Mouse (Mus musculus): ENCODE data around the gene Cst8. TPM values are rescaled to one million over a fixed set of nuclear protein-coding genes. Genes with fewer than 3 reads are reported as not detected.

Cst8 gene
- total RNA-seq, 1 experiment, result not detected

DNA sequence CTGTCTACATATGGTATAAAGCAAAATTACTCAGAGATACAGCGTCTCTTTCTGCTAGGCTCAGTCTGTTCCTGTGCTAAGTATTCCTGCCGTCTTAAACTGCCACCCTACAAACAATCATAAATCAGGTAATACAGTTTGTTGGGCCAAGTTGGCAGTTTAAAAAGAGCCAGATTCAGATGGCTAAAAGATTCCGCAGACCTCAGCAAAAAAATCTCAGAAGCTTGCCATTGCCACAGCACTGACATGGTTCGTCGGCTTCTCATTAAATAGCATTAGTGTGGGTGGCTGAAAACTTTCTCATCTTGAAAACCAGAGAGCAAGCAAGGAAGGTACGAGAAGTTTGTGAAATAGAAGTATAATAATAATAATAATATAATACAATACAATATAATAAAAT lies 8.1 kb downstream of the Cst8 start:
- Histone ChIP-seq H3K9me3 (ENCODE audit: control insufficient read depth, insufficient read depth, low read depth, low read length) (no peaks in the 10 kb centered on the region), H3K4me3 (ENCODE audit: insufficient read depth in 1 of 2, low read depth in 1 of 2, low read length in 2 of 2, poor library complexity in 1 of 2, severe bottlenecking in 1 of 2) (no peak overlapping the region), H3K4me1 (ENCODE audit: control insufficient read depth in 2 of 2, insufficient read depth in 2 of 2, low read length in 2 of 2, poor library complexity in 1 of 2) (no peaks in the 10 kb centered on the region), H3K36me3 (ENCODE audit: control insufficient read depth, insufficient read depth, low read length, poor library complexity, severe bottlenecking) (no peaks in the 10 kb centered on the region), H3K9ac (ENCODE audit: insufficient read depth, low read depth, low read length, poor library complexity, severe bottlenecking) (no peak overlapping the region), H3K27ac (ENCODE audit: insufficient read depth, low read depth, low read length, poor library complexity, severe bottlenecking) (no peak overlapping the region)
- no peak for DNase-seq (ENCODE audit: low read depth, low spot score)
- in situ Hi-C loops (cut with MboI; ENCODE audit: low sequenced_read_pairs in 2 of 2, unreplicated experiment in 2 of 2), result no loop called here
- no peak for TF ChIP-seq CHD2 (IDR thresholded peaks at IDR 0.05; ENCODE audit: low read depth, low read length)
- TF ChIP-seq MAFK (IDR thresholded peaks at IDR 0.05; ENCODE audit: insufficient read depth, low read depth, low read length), result 0 out of 2 replicates have a peak, but pooled peaks have one; percentile 38
- TF ChIP-seq HCFC1 (IDR thresholded peaks at IDR 0.05; ENCODE audit: borderline replicate concordance, insufficient read depth, low read length), result no peak
- no peak for TF ChIP-seq ZNF384 (IDR thresholded peaks at IDR 0.05; ENCODE audit: low read depth, low read length)

DNA sequence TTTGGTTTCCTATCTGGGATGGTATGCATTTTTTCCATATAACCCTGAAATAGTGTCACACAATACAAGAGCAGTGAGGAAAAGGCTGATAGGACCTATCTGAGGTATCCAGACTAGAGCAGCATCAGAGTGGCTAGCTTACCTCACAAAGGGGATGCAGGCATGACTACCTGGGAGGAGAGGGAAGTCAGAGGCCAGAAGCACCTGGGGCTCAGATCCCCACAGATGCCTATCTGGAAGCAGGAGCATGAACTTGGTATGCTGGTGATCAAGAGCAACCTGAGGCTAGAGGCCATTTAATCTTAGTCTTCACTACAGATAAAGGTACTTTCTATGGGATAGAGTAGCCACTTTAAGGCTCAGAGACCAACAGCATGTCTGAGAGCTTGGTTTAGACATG lies 21.3 kb downstream of the Cst8 start, which contains the start of gene Cst13:
TSS of gene Cst13 (plus strand) at position 173 of the 400 bp plus-strand sequence.
- DNase-seq (ENCODE audit: low read depth, low spot score), result no peak
- no peak within 1 kb of the TSS for H3K27ac ChIP-seq (ENCODE audit: insufficient read depth, low read depth, low read length, poor library complexity, severe bottlenecking)
- TF ChIP-seq HCFC1 (IDR thresholded peaks at IDR 0.05; ENCODE audit: borderline replicate concordance, insufficient read depth, low read length), result no peak
- no peak for TF ChIP-seq ZC3H11A (IDR thresholded peaks at IDR 0.05; ENCODE audit: borderline replicate concordance, low read depth, low read length)
- no peak for TF ChIP-seq MAFK (IDR thresholded peaks at IDR 0.05; ENCODE audit: insufficient read depth, low read depth, low read length)
- no peak for TF ChIP-seq CHD2 (IDR thresholded peaks at IDR 0.05; ENCODE audit: low read depth, low read length)
- TF ChIP-seq ZNF384 (IDR thresholded peaks at IDR 0.05; ENCODE audit: low read depth, low read length), result no peak
- H3K4me3 ChIP-seq (ENCODE audit: insufficient read depth in 1 of 2, low read depth in 1 of 2, low read length in 2 of 2, poor library complexity in 1 of 2, severe bottlenecking in 1 of 2), result no peak within 1 kb of the TSS
- no peaks in the 10 kb centered on the region; a peak in 1 of 4 replicates for H3K4me1 ChIP-seq (ENCODE audit: control insufficient read depth in 2 of 2, insufficient read depth in 2 of 2, low read length in 2 of 2, poor library complexity in 1 of 2)
- H3K9ac ChIP-seq (ENCODE audit: insufficient read depth, low read depth, low read length, poor library complexity, severe bottlenecking), result no peak within 1 kb of the TSS
- in situ Hi-C loops (cut with MboI; ENCODE audit: low sequenced_read_pairs in 2 of 2, unreplicated experiment in 2 of 2), result no loop called here
- no peaks in the 10 kb centered on the region for H3K36me3 ChIP-seq (ENCODE audit: control insufficient read depth, insufficient read depth, low read length, poor library complexity, severe bottlenecking)
- no peaks in the 10 kb centered on the region for H3K9me3 ChIP-seq (ENCODE audit: control insufficient read depth, insufficient read depth, low read depth, low read length)

- peaks cover 0 to 5% of the 10 kb centered on the region in 2 experiments; a peak in 1 of 4 replicates for H3K4me1 ChIP-seq (ENCODE audit: control insufficient read depth in 2 of 2, insufficient read depth in 2 of 2, low read length in 2 of 2, poor library complexity in 1 of 2)
- TF ChIP-seq ZC3H11A (IDR thresholded peaks at IDR 0.05; ENCODE audit: borderline replicate concordance, low read depth, low read length) (no peak), ZNF384 (IDR thresholded peaks at IDR 0.05; ENCODE audit: low read depth, low read length) (no peak), CHD2 (IDR thresholded peaks at IDR 0.05; ENCODE audit: low read depth, low read length) (no peak), MAFK (IDR thresholded peaks at IDR 0.05; ENCODE audit: insufficient read depth, low read depth, low read length) (no peak), HCFC1 (IDR thresholded peaks at IDR 0.05; ENCODE audit: borderline replicate concordance, insufficient read depth, low read length) (no peak)
- H3K27ac ChIP-seq (ENCODE audit: insufficient read depth, low read depth, low read length, poor library complexity, severe bottlenecking), result no peak overlapping the region
- H3K9ac ChIP-seq (ENCODE audit: insufficient read depth, low read depth, low read length, poor library complexity, severe bottlenecking), result no peak overlapping the region; the same call in 1 of the 2 replicates
- in situ Hi-C loops (cut with MboI; ENCODE audit: low sequenced_read_pairs in 2 of 2, unreplicated experiment in 2 of 2), result no loop called here
- DNase-seq (ENCODE audit: low read depth, low spot score), result no peak
- H3K9me3 ChIP-seq (ENCODE audit: control insufficient read depth, insufficient read depth, low read depth, low read length), result no peaks in the 10 kb centered on the region
- H3K4me3 ChIP-seq (ENCODE audit: insufficient read depth in 1 of 2, low read depth in 1 of 2, low read length in 2 of 2, poor library complexity in 1 of 2, severe bottlenecking in 1 of 2), result no peak overlapping the region
- H3K36me3 ChIP-seq (ENCODE audit: control insufficient read depth, insufficient read depth, low read length, poor library complexity, severe bottlenecking), result no peaks in the 10 kb centered on the region
These were observed 27.4 kb downstream of the Cst8 start for GRCm38 (mm10) chr2:148825986-148826385.

DNA sequence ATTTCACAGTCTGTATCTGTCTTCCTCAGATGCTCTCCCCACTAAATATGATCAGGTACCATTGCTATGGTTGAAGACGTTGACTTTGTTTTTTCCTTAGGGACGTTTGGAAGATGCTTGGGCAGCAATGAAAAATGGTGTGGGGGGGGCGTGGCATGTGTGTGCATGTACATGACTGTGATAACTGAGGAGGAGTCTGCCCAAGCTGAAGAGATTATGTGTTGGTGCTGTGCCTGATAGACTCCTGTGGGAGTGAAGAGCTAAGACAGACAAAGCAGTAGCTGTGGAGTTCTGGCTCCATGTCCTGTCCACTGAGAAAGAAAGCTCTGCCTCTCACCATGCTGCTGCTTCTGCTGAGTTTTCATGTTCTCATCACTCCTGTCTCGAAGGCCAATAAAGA lies 36.3 kb downstream of the Cst8 start, which contains the start of gene Cst9:
TSS of gene Cst9 (plus strand) at position 236 of the 400 bp plus-strand sequence.
- Histone ChIP-seq H3K4me1 (ENCODE audit: control insufficient read depth in 2 of 2, insufficient read depth in 2 of 2, low read length in 2 of 2, poor library complexity in 1 of 2) (no peaks in the 10 kb centered on the region), H3K27ac (ENCODE audit: insufficient read depth, low read depth, low read length, poor library complexity, severe bottlenecking) (no peak within 1 kb of the TSS), H3K36me3 (ENCODE audit: control insufficient read depth, insufficient read depth, low read length, poor library complexity, severe bottlenecking) (no peaks in the 10 kb centered on the region), H3K9me3 (ENCODE audit: control insufficient read depth, insufficient read depth, low read depth, low read length) (no peaks in the 10 kb centered on the region), H3K9ac (ENCODE audit: insufficient read depth, low read depth, low read length, poor library complexity, severe bottlenecking) (no peak within 1 kb of the TSS), H3K4me3 (ENCODE audit: insufficient read depth in 1 of 2, low read depth in 1 of 2, low read length in 2 of 2, poor library complexity in 1 of 2, severe bottlenecking in 1 of 2) (no peak within 1 kb of the TSS)
- no peak for DNase-seq (ENCODE audit: low read depth, low spot score)
- in situ Hi-C loops (cut with MboI; ENCODE audit: low sequenced_read_pairs in 2 of 2, unreplicated experiment in 2 of 2), result no loop called here
- TF ChIP-seq MAFK (IDR thresholded peaks at IDR 0.05; ENCODE audit: insufficient read depth, low read depth, low read length) (no peak), ZC3H11A (IDR thresholded peaks at IDR 0.05; ENCODE audit: borderline replicate concordance, low read depth, low read length) (no peak), CHD2 (IDR thresholded peaks at IDR 0.05; ENCODE audit: low read depth, low read length) (no peak), HCFC1 (IDR thresholded peaks at IDR 0.05; ENCODE audit: borderline replicate concordance, insufficient read depth, low read length) (no peak), ZNF384 (IDR thresholded peaks at IDR 0.05; ENCODE audit: low read depth, low read length) (no peak)
